Mouse (Mus musculus) heart, embryonic 14.5 days (tissue): ENCODE results near the gene Ccdc9. TPM values are rescaled to one million over a fixed set of nuclear protein-coding genes. Genes with fewer than 3 reads are reported as not detected.
A peak's percentile ranks its signal among the peaks of the same experiment; 100 is the strongest.

Source experiments
- ATAC-seq: fragments of 200-750 bp; cut with Nextera tagmentation; 2 replicates; pipeline ENCODE4 v1.8.0; 2017; ENCODE audit warnings: low read depth, moderate TSS enrichment; ENCODE audit not compliant: insufficient number of reproducible peaks, insufficient read depth, low FRiP score
- H3K27ac ChIP-seq, 2 experiments: fragments of 200-500 bp in 1 of 2; fragments of 300-500 bp in 1 of 2; sonication (generic) in 1 of 2; replicated peaks in 1 of 2; 2 replicates each; pipeline ENCODE4 v1.5.1; 2012 to 2014; ENCODE audit warnings: low read depth in 2 of 2, low read length in 2 of 2, control low read depth in 1 of 2, mild to moderate bottlenecking in 1 of 2, mixed read lengths in 1 of 2; ENCODE audit not compliant: control insufficient read depth in 1 of 2, insufficient read depth in 1 of 2
- H3K27me3 ChIP-seq: fragments of 300-500 bp; sonication (generic); 2 replicates; pipeline ENCODE4 v1.6.1; 2014; ENCODE audit warnings: mild to moderate bottlenecking, low read length, control low read depth; ENCODE audit not compliant: control insufficient read depth, insufficient read depth
- H3K36me3 ChIP-seq: fragments of 300-500 bp; sonication (generic); 2 replicates; pipeline ENCODE4 v1.6.1; 2014; ENCODE audit warnings: mild to moderate bottlenecking, control low read depth, low read length, mixed read lengths; ENCODE audit not compliant: control insufficient read depth, insufficient read depth
- H3K4me1 ChIP-seq, 2 experiments: fragments of 200-500 bp in 1 of 2; fragments of 300-500 bp in 1 of 2; sonication (generic) in 1 of 2; 2 replicates each; pipeline ENCODE4 v1.6.1; 2012 to 2014; ENCODE audit warnings: low read length in 2 of 2, control low read depth in 1 of 2, mixed read lengths in 1 of 2; ENCODE audit not compliant: control insufficient read depth in 2 of 2, insufficient read depth in 2 of 2
- H3K4me2 ChIP-seq: fragments of 300-500 bp; sonication (generic); 2 replicates; pipeline ENCODE4 v1.6.1; 2014; ENCODE audit warnings: mild to moderate bottlenecking, low read length
- H3K4me3 ChIP-seq, 2 experiments: fragments of 200-500 bp in 1 of 2; fragments of 300-500 bp in 1 of 2; sonication (generic) in 1 of 2; 2 replicates each; pipeline ENCODE4 v1.5.1; 2012 to 2014; ENCODE audit warnings: low read length in 2 of 2, mild to moderate bottlenecking in 2 of 2, control low read depth in 1 of 2, low read depth in 1 of 2, moderate library complexity in 1 of 2; ENCODE audit not compliant: control insufficient read depth in 1 of 2, insufficient read depth in 1 of 2
- H3K9ac ChIP-seq: fragments of 300-500 bp; sonication (generic); 2 replicates; pipeline ENCODE4 v1.6.1; 2014; ENCODE audit warnings: mild to moderate bottlenecking, low read length
- H3K9me3 ChIP-seq: fragments of 300-500 bp; sonication (generic); 2 replicates; pipeline ENCODE4 v1.6.1; 2016; ENCODE audit warnings: low read length, control low read depth; ENCODE audit not compliant: control insufficient read depth
- WGBS: fragments of 180-500 bp; shearing (Covaris S2); extraction: QIAGEN DNeasy Blood & Tissue Kit; methylation state at CpG from one replicate; pipeline ENCODE4 v1.1.7; 2014; 5-methylcytosine and 5-hydroxymethylcytosine counted together
- polyA plus RNA-seq: library from polyadenylated mRNA; unstranded; fragments of >200 nt; fragmentation: Nextera tagmentation; extraction: Ambion mirVana; gene quantifications from 2 replicates; pipeline ENCODE4 v1.2.1, GENCODE M21; 2014

The Ccdc9 gene
- polyA plus RNA-seq, 1 experiment from 2014 or later: 10.6 TPM

- H3K27ac ChIP-seq: no peak overlapping the region
- ATAC-seq: no peak
- H3K27me3 ChIP-seq: no peaks in the 10 kb centered on the region
- no peak overlapping the region for H3K4me3 ChIP-seq
- no peak overlapping the region for H3K4me2 ChIP-seq
- 72% methylated on average over 14 of the region's 14 CpGs for WGBS
- H3K4me1 ChIP-seq: peaks cover 10 to 13% of the 10 kb centered on the region in 2 experiments
- H3K36me3 ChIP-seq: peaks cover 15% of the 10 kb centered on the region
- no peak overlapping the region for H3K9ac ChIP-seq
- H3K9me3 ChIP-seq: no peaks in the 10 kb centered on the region
Observed at GRCm38 (mm10) chr7:16317094-16317493, 30.5 kb upstream of the Ccdc9 start.

- ATAC-seq: no peak
- WGBS: 56% methylated on average over 4 of the region's 4 CpGs
Observed at GRCm38 (mm10) chr7:16315222-16315759, 28.7 kb upstream of the Ccdc9 start.

GRCm38 (mm10) chr7:16314221-16314775 is 27.7 kb upstream of the Ccdc9 start:
- Histone ChIP-seq H3K4me3 (peak overlapping the region; percentile 90 to 94), H3K4me1 (peaks cover 15 to 26% of the 10 kb centered on the region in 2 experiments), H3K36me3 (peaks cover 15% of the 10 kb centered on the region), H3K27ac (peak overlapping the region; percentile 58 to 99), H3K4me2 (peak overlapping the region; percentile 98), H3K27me3 (no peaks in the 10 kb centered on the region), H3K9me3 (no peaks in the 10 kb centered on the region), H3K9ac (peak overlapping the region; percentile 97)
- WGBS: 8% methylated on average over 13 of the region's 13 CpGs
- ATAC-seq: no peak

More at GRCm38 (mm10) chr7:16315222-16315759, 28.7 kb upstream of the Ccdc9 start:
- no peak overlapping the region for H3K4me2 ChIP-seq
- H3K27ac ChIP-seq: no peak overlapping the region
- H3K4me1 ChIP-seq: peaks cover 15 to 25% of the 10 kb centered on the region in 2 experiments
- H3K9me3 ChIP-seq: no peaks in the 10 kb centered on the region
- peaks cover 15% of the 10 kb centered on the region for H3K36me3 ChIP-seq
- H3K9ac ChIP-seq: no peak overlapping the region
- H3K4me3 ChIP-seq: no peak overlapping the region
- H3K27me3 ChIP-seq: no peaks in the 10 kb centered on the region

GRCm38 (mm10) chr7:16313481-16314220 is 27.1 kb upstream of the Ccdc9 start:
- H3K27ac ChIP-seq: peak overlapping the region; percentile 99

GRCm38 (mm10) chr7:16312672-16313311 is 26.2 kb upstream of the Ccdc9 start:
- Histone ChIP-seq H3K4me1 (peaks cover 17 to 33% of the 10 kb centered on the region in 2 experiments), H3K9ac (peak overlapping the region; percentile 97), H3K4me3 (peak overlapping the region; percentile 90 to 94), H3K27me3 (no peaks in the 10 kb centered on the region), H3K36me3 (peaks cover 14% of the 10 kb centered on the region), H3K27ac (peak overlapping the region; percentile 99), H3K4me2 (peak overlapping the region; percentile 98), H3K9me3 (no peaks in the 10 kb centered on the region)
- peak; percentile 11 for ATAC-seq
- 0% methylated on average over 12 of the region's 12 CpGs for WGBS

More at GRCm38 (mm10) chr7:16313481-16314220, 27.1 kb upstream of the Ccdc9 start:
- peak overlapping the region; percentile 90 to 94 for H3K4me3 ChIP-seq
- WGBS: 1% methylated on average over 66 of the region's 66 CpGs
- H3K36me3 ChIP-seq: peaks cover 15% of the 10 kb centered on the region
- H3K4me1 ChIP-seq: peaks cover 17 to 33% of the 10 kb centered on the region in 2 experiments
- H3K27me3 ChIP-seq: no peaks in the 10 kb centered on the region
- ATAC-seq: peak; percentile 66
- no peaks in the 10 kb centered on the region for H3K9me3 ChIP-seq
- peak overlapping the region; percentile 97 for H3K9ac ChIP-seq
- peak overlapping the region; percentile 98 for H3K4me2 ChIP-seq

GRCm38 (mm10) chr7:16312011-16312671 is 25.5 kb upstream of the Ccdc9 start:
- Histone ChIP-seq H3K9ac (peak overlapping the region; percentile 97), H3K9me3 (no peaks in the 10 kb centered on the region), H3K4me3 (peak overlapping the region; percentile 90 to 94), H3K4me2 (peak overlapping the region; percentile 98), H3K27ac (peak overlapping the region; percentile 99), H3K4me1 (peaks cover 17 to 33% of the 10 kb centered on the region in 2 experiments), H3K36me3 (peaks cover 8% of the 10 kb centered on the region), H3K27me3 (no peaks in the 10 kb centered on the region)
- under 1% methylated on average over 49 of the region's 49 CpGs for WGBS
- ATAC-seq: peak; percentile 16; the same call in 1 of the 2 replicates

- peaks cover 3% of the 10 kb centered on the region; the same call in 1 of the 2 replicates for H3K36me3 ChIP-seq
- no peaks in the 10 kb centered on the region for H3K9me3 ChIP-seq
- H3K4me3 ChIP-seq: peak overlapping the region; percentile 90 to 94
- H3K27me3 ChIP-seq: no peaks in the 10 kb centered on the region
- no peak for ATAC-seq
- WGBS: 2% methylated on average over 14 of the region's 14 CpGs
- peaks cover 17 to 33% of the 10 kb centered on the region in 2 experiments for H3K4me1 ChIP-seq
- H3K9ac ChIP-seq: peak overlapping the region; percentile 97
- H3K27ac ChIP-seq: peak overlapping the region; percentile 99
- peak overlapping the region; percentile 98 for H3K4me2 ChIP-seq
Observed at GRCm38 (mm10) chr7:16311453-16312004, 24.9 kb upstream of the Ccdc9 start.
